Mouse (Mus musculus) right cerebral cortex, postnatal 10 days (tissue): Measurements from ENCODE around the gene Sars2.
"Not testable (repeated sequence)": the region's sequence is repeated elsewhere in the genome, so short reads cannot be mapped to it uniquely, and the experiment has no call there.

Source experiments
- DNase-seq, 2 experiments: peaks; one replicate each; pipeline ENCODE4 v3.0.0; 2021; ENCODE audit warnings: low spot score in 2 of 2

The Sars2 gene

DNA sequence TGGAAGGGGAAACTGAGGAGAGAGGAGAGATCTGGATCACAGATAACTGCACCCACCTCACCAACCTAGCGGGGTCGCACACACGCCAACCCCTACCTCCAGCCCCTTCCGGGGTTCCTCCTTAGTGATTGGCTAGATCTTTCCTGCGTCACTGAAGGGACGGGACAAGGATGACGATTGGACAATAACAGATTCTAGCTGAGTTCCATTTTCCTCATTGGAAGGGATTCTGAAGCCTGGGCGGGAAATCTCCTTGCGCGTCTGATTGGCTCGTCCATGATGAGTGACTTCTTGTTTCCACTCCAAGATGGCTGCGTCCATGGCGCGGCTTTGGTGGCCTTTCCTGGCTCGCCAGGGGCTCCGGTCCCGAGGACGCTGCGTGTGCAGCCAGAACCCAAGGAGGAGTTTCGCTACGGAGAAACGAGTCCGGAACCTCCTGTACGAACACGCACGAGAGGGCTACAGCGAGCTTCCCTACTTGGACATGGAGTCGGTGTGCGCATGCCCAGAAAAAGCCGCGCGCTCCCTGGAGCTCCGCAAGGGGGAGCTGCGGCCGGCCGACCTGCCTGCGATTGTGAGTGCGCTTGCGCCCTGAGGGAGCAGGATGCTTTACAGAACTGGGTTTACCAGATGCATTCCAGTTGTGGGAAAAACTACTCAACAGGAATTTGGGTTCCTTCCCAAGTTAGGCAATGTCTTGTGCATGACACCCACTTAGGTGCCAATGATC is at the start of gene Sars2, which contains the start of gene Mrps12:
Sars2 (plus strand) TSS at position 284 of the 730 bp plus-strand sequence.
Mrps12 (minus strand) TSS at position 112 of the 730 bp plus-strand sequence.
- peak; percentile 97 to 99 for DNase-seq

DNA sequence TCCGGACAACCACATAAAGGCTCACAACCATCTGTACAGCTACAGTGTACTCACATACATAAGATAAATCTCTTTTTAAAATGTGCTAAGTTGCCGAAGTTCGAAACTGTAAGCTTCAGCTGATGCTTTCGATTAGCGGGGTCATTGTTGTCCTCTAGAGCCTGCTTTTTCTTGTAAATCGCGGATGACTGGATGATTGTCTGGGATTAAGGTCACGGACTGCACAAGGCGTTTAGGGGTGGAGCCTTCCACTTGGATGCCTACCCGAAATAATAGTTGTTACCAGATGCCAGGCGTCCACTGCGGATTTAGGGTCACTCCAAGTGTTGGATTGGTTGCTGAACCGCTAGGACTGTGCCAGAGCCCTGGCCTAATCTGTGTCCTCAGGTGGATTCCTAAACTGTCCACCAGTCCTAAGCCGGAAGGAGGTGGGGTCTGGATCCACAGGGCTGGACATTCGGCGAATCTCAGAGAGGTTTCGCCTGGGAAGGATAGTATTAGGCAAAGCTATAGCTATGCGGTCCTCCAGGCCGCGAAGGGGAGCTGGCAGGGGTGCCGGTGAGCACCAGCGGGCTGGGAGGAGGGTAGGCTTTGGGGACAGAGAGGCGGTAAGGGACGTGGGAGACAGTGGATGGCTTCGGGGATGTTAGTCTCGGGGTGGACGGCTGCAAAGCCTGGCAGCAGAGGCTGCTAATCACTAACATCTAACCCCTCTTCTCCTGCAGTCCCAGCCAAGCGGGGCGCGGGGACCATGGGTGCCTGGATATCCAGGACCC is 49.1 kb upstream of the Sars2 start, which contains the start of gene Fbxo27:
Fbxo27 (plus strand) TSS at position 305 of the 776 bp plus-strand sequence.
- peak; percentile 56 to 62 for DNase-seq

DNA sequence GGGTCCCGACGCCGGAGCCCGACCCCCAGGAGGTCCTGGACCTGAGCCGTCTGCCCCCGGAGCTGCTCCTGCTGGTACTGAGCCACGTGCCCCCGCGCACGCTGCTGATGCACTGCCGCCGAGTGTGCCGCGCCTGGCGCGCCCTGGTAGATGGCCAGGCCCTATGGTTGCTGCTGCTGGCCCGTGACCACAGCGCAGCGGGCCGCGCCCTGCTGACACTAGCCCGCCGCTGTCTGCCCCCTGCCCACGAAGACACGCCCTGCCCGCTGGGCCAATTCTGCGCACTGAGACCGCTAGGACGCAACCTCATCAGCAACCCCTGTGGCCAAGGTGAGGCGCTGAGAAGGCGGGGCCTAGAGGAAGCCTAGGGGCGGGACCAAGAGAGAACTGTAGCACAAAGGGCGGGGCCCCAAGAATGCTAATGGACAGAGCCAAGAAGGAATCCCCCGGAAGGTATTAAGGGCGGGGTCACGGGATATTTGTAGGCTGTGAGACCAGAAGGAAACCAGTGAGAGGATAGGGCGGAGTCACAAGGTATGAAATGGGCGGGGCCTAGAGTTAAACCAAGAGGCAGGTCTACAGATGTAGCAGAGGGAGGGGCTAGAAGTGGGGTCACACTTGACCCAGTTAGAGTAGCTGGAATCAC is 48.3 kb upstream of the Sars2 start:
- DNase-seq = peak; percentile 83 to 91

DNA sequence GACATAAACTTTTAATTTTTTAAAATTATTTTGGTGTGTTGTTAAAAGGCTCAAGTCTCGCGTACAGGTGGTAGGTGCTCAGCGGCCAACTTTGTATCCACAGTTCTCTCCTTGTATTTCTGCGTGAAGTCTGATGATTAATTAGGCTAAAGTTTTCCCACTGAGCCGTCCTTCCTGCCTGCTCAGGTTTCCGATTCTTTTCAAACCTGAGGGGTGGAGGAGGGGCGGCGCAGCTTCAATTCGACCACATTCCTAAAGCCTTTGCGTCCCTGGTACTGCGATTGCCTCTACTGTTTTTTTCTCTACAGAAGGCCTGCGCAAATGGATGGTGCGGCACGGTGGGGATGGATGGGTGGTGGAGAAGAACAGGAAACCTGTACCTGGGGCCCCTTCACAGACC is 47.4 kb upstream of the Sars2 start:
- no peak for DNase-seq

DNA sequence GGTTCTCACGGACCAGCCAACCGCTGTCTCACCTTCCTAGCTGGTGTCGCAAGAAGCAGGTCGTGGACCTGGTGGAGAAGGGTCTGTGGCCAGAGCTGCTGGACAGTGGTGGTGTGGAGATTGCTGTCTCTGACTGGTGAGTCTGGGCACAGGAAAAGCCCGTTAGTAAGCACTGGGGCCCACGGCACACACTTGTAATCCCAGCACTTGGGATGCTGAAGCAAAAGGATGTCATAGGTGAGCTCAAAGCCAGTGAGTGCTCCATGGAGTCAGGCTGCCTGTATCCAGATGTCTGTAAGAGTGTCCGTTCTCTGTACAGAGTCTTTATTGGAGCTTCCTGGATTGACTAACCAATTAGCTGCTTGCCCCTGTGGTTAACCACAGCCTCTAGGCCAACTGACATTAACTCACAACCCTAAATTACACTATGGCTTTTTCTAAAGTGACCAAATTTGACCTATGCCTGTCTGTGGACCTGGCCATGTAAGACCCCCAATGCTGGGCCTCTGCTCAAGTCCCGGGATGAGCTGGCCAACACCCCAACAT is 46.8 kb upstream of the Sars2 start:
- DNase-seq = no peak

DNA sequence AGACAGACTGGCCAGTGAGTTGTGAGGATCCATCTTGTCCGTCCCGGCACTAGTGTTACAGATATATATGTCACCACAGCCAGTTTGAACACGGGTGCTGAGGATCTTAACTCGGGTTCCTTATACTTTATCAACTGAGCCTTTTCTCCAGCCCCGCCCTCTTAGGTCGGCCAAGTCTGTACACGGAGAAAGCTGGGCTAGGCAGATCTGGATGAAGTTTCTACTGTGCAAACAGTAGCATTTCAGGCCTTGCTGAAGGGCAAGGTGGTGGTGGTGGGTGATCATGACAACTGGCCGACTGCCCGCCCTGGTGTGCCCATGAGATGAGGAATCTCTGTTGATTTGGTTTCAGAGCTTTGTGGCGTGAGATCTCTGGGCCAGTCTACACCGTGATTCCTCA is 44.5 kb upstream of the Sars2 start:
- no peak for DNase-seq

DNA sequence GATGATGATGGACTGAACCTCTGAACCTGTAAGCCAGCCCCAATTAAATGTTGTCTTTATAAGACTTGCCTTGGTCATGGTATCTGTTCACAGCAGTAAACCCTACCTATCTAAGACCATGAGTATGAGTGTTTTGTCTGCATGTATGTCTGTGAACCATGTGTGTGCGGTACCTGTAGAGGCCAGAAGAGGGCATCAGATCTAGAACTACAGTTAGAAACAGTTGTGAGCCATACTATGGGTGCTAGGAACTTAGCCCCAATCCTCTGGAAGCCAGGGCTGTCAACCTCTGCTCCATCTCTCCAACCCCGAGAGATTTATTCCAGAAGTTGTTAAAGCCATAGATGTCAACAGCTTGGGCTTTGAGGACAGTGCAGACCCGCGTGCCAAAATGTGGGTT is 41.5 kb upstream of the Sars2 start:
- no peak for DNase-seq

DNA sequence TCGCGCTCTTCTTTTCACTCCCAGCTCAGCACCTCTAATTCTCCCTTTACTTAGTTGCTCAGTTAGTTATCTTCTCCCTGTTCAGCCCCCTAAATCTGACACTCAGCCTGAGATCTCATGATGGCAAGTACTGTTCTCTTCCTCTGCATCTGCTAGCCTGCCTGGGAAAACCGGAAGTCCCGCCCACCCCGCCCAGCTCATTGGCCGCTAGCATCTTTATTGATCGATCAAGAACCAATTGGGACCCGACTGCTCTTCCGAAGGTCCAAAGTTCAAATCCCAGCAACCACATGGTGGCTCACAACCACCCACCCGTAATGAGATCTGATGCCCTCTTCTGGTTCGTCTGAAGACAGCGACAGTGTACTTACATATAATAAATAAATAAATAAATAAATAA is 40.5 kb upstream of the Sars2 start:
- not testable (repeated sequence) for DNase-seq

DNA sequence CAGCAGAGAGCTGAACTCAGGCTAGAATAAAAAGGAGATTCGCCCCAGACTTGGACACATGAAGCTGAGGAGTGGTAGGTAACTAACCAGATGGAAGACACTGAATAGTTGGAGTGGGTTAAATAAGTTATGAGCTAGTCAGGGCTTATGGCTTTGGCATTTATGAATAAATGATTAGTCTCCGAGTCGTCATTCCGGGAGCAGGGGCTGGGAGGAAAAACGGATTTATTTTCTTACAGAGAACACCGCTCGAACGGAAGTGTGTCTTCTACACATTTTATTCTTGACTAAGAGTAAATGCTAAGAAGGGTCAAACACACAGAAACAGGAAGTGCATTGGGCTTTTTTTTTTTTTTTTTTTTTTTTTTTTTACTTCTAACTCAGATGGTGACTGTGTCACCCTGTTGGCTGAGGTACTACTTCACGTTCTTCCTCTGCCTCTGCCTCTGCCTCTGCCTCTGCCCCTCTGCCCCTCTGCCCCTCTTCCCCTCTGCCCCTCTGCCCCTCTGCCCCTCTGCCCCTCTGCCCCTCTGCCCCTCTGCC is 39.1 kb upstream of the Sars2 start:
- DNase-seq = no peak

DNA sequence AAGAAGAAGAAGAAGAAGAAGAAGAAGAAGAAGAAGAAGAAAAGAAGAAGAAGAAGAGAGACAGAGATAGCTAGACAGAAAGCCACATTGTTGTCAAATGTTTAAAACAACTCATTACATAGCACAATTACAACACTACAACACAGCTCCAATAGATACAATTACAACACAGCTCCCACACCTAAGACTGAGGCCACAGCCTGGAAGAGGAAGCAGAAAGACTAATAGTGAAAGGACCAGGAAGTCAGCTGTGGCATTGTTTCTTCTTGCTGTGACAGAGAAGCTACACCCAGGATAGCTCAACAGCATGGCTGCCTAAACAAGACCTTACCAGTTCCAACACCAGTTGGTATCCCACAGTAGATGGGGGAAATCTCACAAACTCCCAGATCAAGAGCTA is 32.3 kb upstream of the Sars2 start:
- no peak for DNase-seq

DNA sequence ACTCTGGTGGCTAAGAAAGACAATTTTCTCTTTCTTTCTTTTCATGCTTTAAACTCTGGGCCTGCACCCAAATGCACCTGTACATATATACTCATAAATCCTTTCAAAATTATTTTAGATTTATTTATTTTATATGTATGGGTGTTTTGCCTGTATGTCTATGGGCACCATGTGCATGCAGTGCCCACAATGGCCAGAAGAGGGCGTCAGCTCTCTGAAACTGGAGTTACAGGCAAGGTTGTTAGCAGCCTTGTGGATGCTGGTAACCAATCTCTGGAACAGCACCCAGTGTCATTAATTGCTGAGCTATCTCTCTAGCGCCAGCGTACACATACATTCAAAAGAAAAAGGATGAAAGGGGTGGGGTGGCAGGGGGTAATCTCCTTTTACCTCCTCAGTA is 30.8 kb upstream of the Sars2 start:
- no peak for DNase-seq

DNA sequence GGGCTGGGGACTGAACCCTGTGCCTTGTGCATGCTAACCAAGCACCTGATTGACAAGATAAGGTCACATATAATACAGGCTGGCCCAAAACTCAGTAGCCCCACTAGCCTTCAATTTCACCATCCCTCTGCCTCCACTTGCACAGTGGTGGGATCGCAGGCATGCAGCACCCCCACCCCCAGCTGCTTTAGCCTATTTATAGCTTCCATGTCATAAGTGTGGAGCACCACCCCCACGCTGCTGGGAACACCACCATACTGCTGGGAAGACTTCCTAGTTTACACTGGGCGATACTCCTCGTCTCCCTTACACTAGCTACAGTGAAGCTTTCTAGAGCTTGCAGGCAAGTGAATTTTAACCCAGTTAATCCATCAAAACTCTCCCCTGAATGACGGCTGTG is 27.1 kb upstream of the Sars2 start:
- DNase-seq = peak; percentile 67 to 76

DNA sequence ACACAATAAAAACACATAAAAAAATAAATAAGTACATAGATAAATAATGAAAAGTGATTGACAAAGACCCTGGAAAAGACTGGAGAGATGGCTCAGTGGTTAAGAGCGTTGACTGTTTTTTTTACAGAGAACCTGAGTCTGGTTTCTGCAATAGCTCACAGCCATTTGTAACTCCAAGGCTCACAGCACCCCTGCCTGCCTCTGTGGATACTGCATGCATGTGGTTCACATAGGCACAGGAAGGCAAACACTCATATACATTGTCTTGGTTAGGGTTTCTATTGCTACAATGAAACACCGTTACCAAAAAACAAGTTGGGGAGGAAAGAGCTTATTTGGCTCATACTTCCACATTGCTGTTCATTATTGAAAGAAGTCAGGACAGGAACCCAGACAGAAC is 26.2 kb upstream of the Sars2 start:
- DNase-seq = no peak

DNA sequence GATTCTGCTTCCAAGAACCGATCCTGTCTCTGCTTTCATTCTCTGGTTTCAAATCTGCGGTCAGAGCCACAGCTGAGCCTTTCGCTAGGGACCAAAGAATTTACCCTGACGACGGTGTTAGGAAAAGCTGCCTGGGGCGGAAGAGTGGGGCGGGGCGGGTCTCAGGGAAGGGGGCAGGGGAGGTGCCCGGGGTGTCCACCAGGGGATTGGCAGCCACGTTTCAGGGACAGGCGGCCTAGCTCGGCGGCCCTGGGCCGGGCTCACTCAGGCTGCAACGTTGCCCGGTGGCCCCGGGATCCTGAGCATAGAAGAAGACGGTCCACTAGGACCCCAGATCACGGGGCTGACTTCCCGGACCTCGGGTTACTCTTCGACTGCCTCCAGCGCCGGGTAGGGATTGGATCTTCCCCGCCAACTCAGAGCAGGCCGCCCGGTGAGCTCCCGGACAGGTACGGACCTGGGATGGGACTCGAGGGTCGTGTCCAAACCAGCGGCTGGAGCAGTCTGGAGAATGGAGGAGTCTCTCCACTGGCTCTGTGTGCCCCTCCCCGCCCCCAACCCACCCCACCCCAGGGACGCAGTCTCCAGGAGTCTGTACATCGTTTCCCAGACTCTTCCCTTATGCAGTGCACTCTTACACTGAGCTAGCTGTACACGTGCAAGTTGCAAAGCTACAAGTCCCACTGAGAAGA is 25.1 kb upstream of the Sars2 start, which contains the start of gene Fbxo17:
Fbxo17 (plus strand) TSS at position 215 of the 692 bp plus-strand sequence.
- DNase-seq = peak in 1 of 2 experiments; percentile 50

DNA sequence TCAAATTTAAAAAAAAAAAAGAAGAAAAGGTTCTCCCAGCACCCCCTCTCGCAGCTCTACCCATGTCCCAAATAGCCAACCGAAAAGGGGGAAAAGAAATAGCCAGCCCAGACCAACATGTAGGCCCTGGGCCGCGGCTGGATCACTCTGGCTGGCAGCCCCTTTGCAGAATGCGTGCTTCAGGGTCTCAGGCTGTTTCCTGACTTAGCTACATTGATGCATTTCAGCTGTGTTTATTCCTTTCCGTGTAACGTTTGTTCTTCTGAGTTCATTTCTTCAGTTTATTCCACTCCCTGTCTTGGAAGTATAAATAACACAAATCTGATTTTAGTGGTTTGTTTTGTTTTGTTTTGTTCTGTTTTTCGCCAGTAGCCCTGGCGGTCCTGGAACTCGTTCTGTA is 24.1 kb upstream of the Sars2 start:
- DNase-seq = no peak

DNA sequence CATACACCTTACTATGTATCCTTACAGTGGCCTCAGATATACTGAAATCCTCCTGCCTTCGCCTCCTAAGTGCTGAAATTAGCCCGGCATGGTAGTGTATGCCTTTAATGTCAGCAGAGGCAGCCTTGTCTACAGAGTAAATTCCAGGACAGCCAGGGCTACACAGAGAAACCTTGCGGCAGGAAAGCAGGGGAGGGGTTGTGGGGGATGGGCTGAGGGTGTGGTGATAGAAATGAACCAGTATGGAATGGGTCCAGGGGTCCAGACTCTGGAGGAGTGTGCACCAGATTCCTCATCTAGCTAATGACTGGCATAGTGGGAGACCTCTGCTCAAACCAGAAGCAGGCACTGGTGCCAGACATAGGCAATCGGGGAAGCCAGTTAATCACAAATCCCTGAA is 22.6 kb upstream of the Sars2 start:
- DNase-seq = no peak

DNA sequence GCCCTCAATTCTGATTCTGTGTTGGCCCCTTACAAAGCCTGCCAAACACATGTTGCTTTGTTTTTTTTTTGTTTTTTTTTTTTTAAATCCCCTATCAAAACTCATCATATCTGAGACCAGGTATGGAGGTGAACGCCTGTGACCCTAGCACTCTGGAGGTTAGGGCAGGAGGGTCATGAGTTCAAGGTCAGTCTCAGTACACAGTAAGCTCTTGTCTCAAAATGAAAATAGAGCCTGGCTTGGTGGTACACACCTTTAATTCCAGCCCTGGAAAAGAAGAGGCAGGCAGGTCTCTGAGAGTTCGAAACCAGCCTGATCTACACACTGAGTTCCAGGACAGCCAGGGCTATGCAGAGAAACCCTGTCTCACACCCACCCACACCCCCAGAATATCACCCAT is 22.1 kb upstream of the Sars2 start:
- no peak for DNase-seq

DNA sequence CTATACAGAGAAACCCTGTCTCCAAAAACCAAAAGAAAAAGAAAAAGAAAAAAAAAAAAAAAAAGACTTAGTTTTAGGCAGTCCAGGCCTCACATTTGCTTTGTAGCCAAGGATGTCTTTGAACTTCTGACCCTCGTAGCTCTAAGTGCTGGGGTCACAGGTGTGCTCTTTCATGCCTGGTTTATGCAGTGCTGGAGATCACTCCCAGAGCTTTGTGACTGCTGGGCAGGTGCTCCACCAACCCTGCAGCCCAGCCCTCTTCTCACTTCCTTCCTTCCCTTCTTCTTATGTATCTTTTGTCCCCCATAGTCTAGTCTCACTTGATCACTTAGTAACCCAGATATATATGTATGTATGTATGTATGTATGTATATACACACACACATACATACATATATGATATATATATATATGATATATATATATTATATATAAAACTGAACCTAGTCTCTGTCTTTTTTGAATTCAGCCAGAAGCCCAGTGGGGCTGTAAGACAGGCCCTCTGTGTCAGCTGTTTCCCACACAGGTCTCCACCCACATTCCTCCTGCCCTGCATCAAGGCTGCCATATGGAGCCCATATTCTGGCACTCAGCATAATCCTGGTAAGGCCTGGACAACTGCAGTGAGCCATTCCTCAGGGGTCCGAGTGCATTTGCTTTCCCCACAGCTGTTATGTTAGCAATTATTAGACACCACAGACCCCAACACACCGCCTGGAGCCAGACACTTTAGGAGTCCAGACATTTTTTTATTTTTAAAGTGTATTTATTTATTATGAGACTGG is 20.8 kb upstream of the Sars2 start:
- no peak for DNase-seq

DNA sequence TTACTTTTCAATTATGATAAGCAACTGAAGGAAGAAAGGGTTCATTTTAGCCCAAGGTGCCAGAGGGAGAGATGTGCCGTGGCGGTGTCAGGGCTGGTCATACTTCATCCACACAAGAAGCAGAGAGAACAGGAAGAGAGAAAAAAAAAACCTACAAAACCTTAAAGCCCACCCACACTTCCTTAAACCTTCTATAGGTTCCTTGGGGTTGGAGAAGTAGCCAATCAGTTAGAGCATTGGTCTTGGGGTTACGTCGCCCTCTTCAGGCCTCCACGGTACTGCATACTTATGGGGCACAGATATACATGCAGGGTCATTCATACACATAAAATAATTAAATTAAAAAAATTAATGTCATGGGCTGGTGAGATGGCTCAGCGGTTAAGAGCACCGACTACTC is 19.7 kb upstream of the Sars2 start:
- no peak for DNase-seq

DNA sequence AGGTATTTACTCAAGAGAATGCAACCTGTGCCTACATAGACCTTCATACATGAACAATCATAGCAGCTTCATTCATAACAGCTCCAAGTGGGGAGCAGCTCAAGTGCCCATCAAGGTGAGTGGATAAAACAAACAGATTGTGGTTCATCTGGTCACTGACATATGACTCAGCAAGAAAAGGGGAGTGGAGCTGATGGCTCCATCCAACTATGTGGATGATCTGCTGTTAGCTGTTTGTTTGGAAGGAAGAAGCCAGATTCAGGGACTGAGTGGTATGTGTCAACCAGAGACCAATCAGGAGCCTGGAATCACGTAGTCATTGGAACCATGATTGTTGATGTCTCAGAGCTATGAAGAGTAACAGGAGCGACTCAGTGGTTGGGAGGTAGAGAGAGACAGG is 17.2 kb upstream of the Sars2 start:
- DNase-seq = no peak

DNA sequence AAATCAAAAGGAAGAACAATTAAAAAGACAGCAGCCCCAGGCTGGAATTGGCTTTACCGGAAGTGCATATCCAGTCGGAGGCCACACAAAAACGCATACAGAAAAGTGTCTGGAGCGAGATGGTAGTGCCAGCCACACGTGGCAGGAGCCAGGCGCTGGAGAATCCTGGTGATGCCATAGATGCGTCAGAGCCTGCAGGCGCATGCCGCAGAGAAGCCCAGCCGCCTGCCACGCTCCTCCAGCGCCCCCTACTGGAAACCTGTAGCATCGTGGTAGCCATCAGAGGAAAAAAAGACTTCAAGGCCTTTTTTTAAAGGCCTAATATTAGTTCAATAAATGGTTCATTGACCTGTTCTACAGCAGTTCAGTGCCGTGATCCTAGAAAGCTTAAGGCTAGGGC is 15.2 kb upstream of the Sars2 start:
- peak; percentile 84 to 89 for DNase-seq
